Mouse (Mus musculus): ENCODE measurements at regions not wholly inside any gene's neighbourhood (a gene's known extent, or its start where the extent isn't known, plus 50 kb on each side); places are given as distances from the start of the nearest gene placed in this dataset.

DNA sequence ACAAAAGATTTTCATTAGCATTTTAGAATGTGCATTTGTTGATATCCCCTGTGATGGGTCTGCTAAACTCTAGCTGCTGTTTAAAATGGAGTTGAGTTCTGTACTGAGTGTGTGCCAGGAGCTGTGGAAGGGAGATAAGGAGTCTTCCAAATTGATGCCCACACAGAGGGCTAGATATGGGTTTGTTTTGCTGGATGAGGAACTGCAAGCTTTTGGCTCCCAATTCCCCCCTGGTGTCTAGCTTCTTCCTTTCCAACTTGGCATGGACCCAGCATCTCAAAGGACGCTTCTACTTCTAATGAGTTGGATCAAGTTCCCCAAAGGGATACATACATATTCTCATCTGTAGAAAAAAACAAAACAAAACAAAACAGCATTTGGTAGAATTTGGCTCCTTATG is 577.0 kb upstream of the Large1 start:
- no peak for DNase-seq (ENCODE audit: low read depth, low spot score)

DNA sequence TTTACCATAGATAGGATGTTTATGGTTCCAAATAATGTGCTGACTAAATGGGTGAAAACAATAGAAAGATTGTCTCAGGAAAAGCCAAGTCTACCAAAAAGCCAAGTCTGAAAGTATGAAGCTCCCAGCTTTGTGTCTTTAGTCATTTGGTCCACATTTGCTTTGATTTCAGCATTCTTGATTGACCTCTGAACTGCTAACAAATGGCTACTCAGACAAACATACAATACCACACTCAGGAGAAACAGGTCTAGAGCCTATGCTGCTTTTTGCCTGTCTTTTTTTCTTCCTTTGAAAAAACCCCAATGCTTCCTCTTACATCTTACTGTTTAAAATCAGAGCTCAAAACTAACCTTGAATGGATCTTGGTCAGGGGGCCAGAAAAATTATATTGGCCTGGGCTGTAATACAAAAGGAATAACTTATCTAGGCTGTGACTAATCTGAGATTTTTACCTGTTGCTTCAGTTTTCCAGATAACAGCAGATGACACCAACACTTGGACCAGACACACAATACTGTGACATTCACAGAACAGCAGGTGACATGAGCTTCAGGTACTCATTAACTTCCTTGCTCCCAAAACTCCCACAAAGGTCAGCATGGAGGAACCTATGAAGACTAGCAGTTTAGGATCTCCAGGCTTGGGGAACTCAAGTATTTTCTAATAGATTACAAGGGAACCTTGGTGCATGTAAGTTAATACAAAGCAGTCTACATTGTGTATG is 572.3 kb upstream of the Large1 start:
- DNase-seq (ENCODE audit: low read depth, low spot score) = no peak

DNA sequence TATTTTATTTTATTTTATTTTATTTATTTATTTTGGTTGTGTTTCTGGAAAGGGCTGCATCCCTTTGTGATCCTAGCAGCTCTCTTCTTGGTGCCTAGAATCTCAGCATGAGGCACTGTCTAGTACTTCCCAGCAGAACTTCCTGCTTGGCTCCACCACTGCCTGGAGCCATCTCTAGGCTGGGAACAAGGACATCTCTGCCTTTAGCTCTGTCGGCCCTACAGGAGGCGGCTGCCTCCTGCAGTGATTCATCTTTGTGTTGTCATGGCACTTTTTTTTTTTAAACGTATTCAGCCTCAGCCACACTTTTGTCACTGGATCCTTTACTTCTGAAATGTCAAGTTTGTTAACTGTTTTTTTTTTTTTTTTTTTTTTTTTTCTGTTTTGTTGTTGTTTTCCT is 569.8 kb upstream of the Large1 start:
- DNase-seq (ENCODE audit: low read depth, low spot score) = no peak

- DNase-seq (ENCODE audit: low read depth, low spot score) = no peak
Measured at GRCm38 (mm10) chr8:73921158-73921557, 567.8 kb upstream of the Large1 start.

- no peak for DNase-seq (ENCODE audit: low read depth, low spot score)
Measured at GRCm38 (mm10) chr8:73920564-73920963, 567.2 kb upstream of the Large1 start.

GRCm38 (mm10) chr8:73905071-73905470 is 551.7 kb upstream of the Large1 start:
- no peak for DNase-seq (ENCODE audit: low read depth, low spot score)

- no peak for DNase-seq (ENCODE audit: low read depth, low spot score)
Measured at GRCm38 (mm10) chr8:73903838-73904237, 550.5 kb upstream of the Large1 start.

GRCm38 (mm10) chr8:73885976-73886375 is 532.6 kb upstream of the Large1 start:
- DNase-seq (ENCODE audit: low read depth, low spot score) = no peak

DNA sequence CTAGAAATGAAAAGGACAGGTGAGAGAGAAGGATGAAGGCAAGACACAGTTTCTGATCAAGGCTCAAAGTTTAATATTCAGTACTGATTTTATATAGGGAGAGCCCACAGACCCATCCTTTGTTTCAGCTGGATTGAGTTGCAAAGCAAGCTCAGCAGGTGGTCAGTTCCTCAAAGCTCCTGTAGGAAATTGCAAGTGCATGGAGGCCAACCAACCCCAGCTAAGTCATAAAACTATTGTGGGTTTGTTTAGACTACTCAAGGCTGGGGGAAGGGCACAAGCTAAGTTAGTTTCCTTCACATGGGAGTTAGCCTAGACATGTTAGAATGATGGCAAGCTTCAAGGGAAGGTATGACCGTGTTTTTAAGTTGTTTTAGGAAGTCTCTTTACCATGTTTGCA is 528.3 kb upstream of the Large1 start:
- peak; percentile 1 for DNase-seq (ENCODE audit: low read depth, low spot score)
